Mouse (Mus musculus) macrophage (primary cell): ENCODE results near the gene Pard6a. TPM values are rescaled to one million over a fixed set of nuclear protein-coding genes. Genes with fewer than 3 reads are reported as not detected.

Experiments
- H3K27ac ChIP-seq: fragments of 350-480 bp; formaldehyde crosslinking; 2 replicates; pipeline ENCODE4 v1.9.0; 2021
- H3K36me3 ChIP-seq: fragments of 350-480 bp; formaldehyde crosslinking; 2 replicates; pipeline ENCODE4 v1.9.0; 2021; ENCODE audit errors: inconsistent target
- H3K4me3 ChIP-seq: fragments of 350-480 bp; formaldehyde crosslinking; 2 replicates; pipeline ENCODE4 v1.9.0; 2021; ENCODE audit errors: inconsistent target
- H3K79me2 ChIP-seq: fragments of 350-480 bp; formaldehyde crosslinking; 2 replicates; pipeline ENCODE4 v1.9.0; 2021; ENCODE audit errors: inconsistent target
- WGBS: methylation state at CpG from one replicate; pipeline ENCODE4 v1.1.7; 2026; ENCODE audit warnings: inconsistent platforms; ENCODE audit not compliant: missing documents; 5-methylcytosine and 5-hydroxymethylcytosine counted together
- polyA plus RNA-seq: library from polyadenylated mRNA; stranded (reverse); fragments of 250-400 nt; gene quantifications from 3 replicates; pipeline ENCODE4 v1.2.4, GENCODE M21; 2018; ENCODE audit warnings: inconsistent platforms
- total RNA-seq, 78 experiments: library from RNA; depleted of rRNA; stranded (reverse); fragments of 250-400 nt; gene quantifications; 1 replicate in 9 of 78; 2 replicates in 24 of 78; 3 replicates in 43 of 78; 4 replicates in 2 of 78; pipeline ENCODE4 v1.2.4; 2018; ENCODE audit warnings: inconsistent platforms in 56 of 78

Pard6a gene
- total RNA-seq (2018; cell fraction: chromatin; rRNA removed): 10 to 100 TPM in 4 of 26 experiments, 1 to 10 TPM in 15, under 1 TPM in 1, not detected in 6; 0.87 to 17.4 (median 3.9) TPM
- total RNA-seq (2018; cell fraction: cytosol; rRNA removed): 1 to 10 TPM; 1.8 to 9.4 (median 6.4) TPM
- 10 to 100 TPM in 8 of 26 experiments, 1 to 10 TPM in 17, not detected in 1; 1.1 to 24.7 (median 6.9) TPM for total RNA-seq (2018; cell fraction: nucleus; rRNA removed)
- polyA plus RNA-seq: 2.9 to 8.1 TPM (median 6.1 TPM) in 3 replicates

DNA sequence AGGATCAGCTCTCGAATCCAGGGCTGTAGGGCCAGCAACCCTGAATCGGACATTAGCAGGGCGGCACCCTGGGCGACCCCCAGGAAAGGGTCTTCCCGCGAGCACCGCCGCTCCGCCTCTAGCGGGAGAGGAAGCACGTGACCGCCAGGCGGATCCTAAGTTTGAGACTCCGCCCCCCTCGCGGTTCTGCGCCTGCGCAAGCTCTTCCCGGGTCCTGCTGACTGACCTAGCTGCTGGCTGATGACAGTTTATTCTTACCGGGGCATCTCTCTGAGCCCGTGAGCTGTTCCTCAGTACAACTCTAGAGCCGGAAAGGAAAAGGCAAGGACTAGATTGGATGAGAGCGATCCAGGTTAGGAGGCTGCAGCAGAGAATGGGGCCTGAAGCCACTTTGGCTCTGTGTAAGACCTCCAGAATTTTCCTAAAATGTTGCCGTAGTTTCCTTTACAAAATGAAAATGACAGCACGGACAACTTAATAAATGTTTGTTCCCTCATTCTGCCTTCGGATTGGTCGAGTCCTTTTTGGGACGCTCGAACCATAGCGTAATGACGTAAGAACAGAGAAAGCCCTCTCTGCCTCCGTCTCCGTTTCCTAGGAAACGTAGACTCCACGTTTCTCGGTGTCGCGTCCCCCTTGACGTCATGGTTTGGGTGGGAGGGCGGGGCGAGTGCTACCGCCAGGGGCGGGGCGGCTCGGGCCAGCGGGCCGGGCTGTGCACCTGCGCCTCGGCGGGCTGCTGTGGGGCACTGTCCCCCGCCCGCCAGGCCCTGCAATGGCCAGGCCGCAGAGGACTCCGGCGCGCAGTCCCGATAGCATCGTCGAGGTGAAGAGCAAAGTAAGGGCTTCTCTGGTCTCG lies at the start of gene Pard6a, which contains the start of gene Acd:
Gene Pard6a, plus strand, starts transcription at position 183 of the 859 bp plus-strand sequence.
Gene Acd, minus strand, starts transcription at position 137 of the 859 bp plus-strand sequence.
- Histone ChIP-seq H3K79me2 (peaks cover 6% of the 10 kb centered on the region; the same call in 1 of the 2 replicates), H3K4me3 (peak within 1 kb of the TSS; percentile 94), H3K27ac (peak within 1 kb of the TSS; percentile 88), H3K36me3 (peaks cover 12% of the 10 kb centered on the region; the same call in 1 of the 2 replicates)
- under 1% methylated on average over 59 of the region's 60 CpGs for WGBS

DNA sequence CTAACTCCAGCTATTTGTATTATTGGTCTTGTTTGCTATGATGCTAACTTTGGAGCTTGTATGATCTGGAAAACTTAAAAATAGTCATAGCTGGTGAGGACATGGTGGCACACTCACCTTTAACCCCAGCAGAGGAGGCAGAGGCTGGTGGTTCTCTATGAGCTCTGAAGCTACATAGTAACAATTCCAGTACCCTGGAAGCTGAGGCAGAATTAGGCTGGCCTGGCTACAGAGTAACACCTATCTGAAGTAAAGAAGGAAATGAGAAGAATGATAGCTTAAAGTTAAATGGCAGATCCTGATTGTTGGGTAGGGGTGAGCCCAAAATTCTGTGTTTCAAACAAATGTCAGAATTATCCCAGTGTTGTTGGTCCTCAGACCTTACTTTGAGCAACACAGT lies 43.3 kb upstream of the Pard6a start:
- Histone ChIP-seq H3K36me3 (no peaks in the 10 kb centered on the region; the same call in 1 of the 2 replicates), H3K4me3 (no peak overlapping the region), H3K79me2 (peaks cover 100% of the 10 kb centered on the region), H3K27ac (no peak overlapping the region)

GRCm38 (mm10) chr8:105661167-105661566 lies 39.8 kb upstream of the Pard6a start:
- peaks cover 75% of the 10 kb centered on the region for H3K79me2 ChIP-seq
- 56% methylated on average over 3 of the region's 3 CpGs for WGBS
- H3K4me3 ChIP-seq: no peak overlapping the region
- H3K27ac ChIP-seq: no peak overlapping the region
- peaks cover 29% of the 10 kb centered on the region for H3K36me3 ChIP-seq

- no peaks in the 10 kb centered on the region for H3K79me2 ChIP-seq
- 83% methylated on average over 1 of the region's 1 CpGs for WGBS
- no peak overlapping the region for H3K27ac ChIP-seq
- peaks cover 82% of the 10 kb centered on the region for H3K36me3 ChIP-seq
- H3K4me3 ChIP-seq: no peak overlapping the region
These were observed 23.1 kb upstream of the Pard6a start for GRCm38 (mm10) chr8:105677891-105678290.

GRCm38 (mm10) chr8:105685325-105685724 lies 15.6 kb upstream of the Pard6a start:
- H3K36me3 ChIP-seq: peaks cover 24% of the 10 kb centered on the region; the same call in 1 of the 2 replicates
- WGBS: 67% methylated on average over 7 of the region's 7 CpGs
- H3K27ac ChIP-seq: no peak overlapping the region
- no peaks in the 10 kb centered on the region for H3K79me2 ChIP-seq
- no peak overlapping the region for H3K4me3 ChIP-seq

DNA sequence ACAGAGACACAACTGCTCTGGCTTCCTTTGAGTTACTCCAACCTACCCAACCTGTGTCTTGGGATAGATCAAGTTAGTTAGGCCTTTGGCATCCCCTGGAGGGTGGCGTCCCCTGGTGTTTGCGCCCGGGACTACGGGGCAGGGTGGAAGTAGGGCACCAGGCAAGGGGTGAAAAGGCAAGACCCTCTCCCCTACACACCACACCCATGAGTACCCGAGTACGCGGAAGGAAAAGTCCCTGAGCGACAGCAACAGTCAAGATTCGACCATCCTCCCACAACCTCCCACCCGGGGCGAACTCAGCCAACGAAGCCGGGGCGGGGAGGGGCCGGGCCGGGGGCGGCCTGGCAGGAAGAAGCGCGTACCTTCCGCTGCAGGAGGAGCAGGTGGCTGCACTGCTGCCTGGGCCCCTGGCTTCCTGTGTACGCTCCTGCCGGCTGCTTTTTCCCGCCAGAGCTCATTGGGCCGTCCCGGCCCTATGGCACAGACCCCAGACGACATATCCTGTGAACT lies 15.1 kb upstream of the Pard6a start, which contains the start of gene Carmil2:
Gene Carmil2, plus strand, starts transcription at position 479 of the 513 bp plus-strand sequence.
- Histone ChIP-seq H3K27ac (no peak within 1 kb of the TSS), H3K79me2 (no peaks in the 10 kb centered on the region), H3K36me3 (peaks cover 20% of the 10 kb centered on the region; the same call in 1 of the 2 replicates), H3K4me3 (no peak within 1 kb of the TSS)
- WGBS: 13% methylated on average over 24 of the region's 26 CpGs

- H3K79me2 ChIP-seq: no peaks in the 10 kb centered on the region
- no peak overlapping the region for H3K4me3 ChIP-seq
- 56% methylated on average over 6 of the region's 6 CpGs for WGBS
- no peak overlapping the region for H3K27ac ChIP-seq
- peaks cover 14% of the 10 kb centered on the region; the same call in 1 of the 2 replicates for H3K36me3 ChIP-seq
These were observed 14.4 kb upstream of the Pard6a start for GRCm38 (mm10) chr8:105686551-105686950.

DNA sequence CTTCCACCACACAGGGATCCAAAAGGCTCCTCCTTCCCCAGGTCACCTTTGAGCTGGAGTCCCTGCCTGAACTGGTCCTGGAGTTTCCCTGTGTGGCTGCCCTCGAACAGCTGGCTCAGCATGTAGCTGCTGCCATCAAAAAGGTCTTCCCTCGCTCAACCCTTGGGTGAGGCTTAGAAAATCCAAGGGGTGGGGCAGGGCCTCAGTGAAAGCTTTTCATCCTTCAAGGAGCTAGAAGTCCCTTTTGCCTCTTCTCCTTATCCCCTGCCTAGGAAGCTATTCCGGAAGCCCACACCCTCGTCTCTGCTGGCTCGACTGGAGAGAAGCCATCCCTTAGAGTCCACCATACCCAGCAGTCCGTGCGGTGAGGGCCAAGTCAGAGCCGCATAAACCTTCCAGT lies 13.4 kb upstream of the Pard6a start:
- Histone ChIP-seq H3K36me3 (peaks cover 6% of the 10 kb centered on the region; the same call in 1 of the 2 replicates), H3K27ac (no peak overlapping the region)
- 93% methylated on average over 8 of the region's 8 CpGs for WGBS

GRCm38 (mm10) chr8:105688242-105688752 lies 12.7 kb upstream of the Pard6a start:
- Histone ChIP-seq H3K27ac (no peak overlapping the region), H3K79me2 (no peaks in the 10 kb centered on the region), H3K4me3 (no peak overlapping the region), H3K36me3 (no peaks in the 10 kb centered on the region)
- 90% methylated on average over 14 of the region's 14 CpGs for WGBS

More for the DNA sequence above, 13.4 kb upstream of the Pard6a start:
- Histone ChIP-seq H3K79me2 (no peaks in the 10 kb centered on the region), H3K4me3 (no peak overlapping the region)

GRCm38 (mm10) chr8:105689256-105689982 lies 11.5 kb upstream of the Pard6a start:
- no peak overlapping the region for H3K27ac ChIP-seq
- H3K4me3 ChIP-seq: no peak overlapping the region
- WGBS: 92% methylated on average over 32 of the region's 35 CpGs
- H3K36me3 ChIP-seq: no peaks in the 10 kb centered on the region
- no peaks in the 10 kb centered on the region for H3K79me2 ChIP-seq

DNA sequence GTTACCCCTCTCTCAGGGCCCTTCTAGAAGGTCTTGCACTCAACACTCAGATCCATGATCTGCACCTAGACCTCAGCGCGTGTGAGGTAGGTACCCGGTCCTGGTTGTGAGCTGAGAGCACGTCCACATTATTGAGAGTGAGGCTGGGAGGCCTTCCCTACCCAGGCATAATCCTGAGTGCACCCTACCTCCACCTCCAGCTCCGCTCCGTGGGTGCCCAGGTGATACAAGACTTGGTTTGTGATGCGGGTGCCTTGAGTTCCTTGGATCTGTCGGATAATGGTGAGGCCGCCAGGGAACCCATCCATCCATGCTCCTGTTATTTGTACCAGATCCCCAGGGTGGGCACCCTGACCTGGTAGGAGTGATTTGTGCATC lies 11.0 kb upstream of the Pard6a start:
- H3K36me3 ChIP-seq: no peaks in the 10 kb centered on the region
- no peak overlapping the region for H3K27ac ChIP-seq
- 95% methylated on average over 9 of the region's 9 CpGs for WGBS
- H3K79me2 ChIP-seq: no peaks in the 10 kb centered on the region
- H3K4me3 ChIP-seq: no peak overlapping the region

DNA sequence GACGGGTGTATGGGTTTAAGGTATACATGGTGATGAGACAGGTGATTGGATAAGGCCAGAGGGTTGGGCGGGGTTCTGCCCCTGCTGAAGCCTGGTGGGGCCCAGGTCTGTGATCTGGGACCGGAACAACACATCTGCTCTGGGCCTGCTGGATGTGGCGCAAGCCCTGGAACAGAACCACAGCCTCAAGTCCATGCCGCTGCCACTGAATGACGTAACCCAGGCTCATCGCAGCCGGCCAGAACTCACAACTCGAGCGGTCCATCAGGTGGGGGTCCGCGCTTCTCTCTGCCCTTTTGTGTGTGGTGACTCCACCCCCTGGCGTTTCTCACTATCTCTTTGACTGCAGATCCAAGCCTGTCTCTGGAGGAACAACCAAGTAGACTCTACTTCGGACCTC lies 10.0 kb upstream of the Pard6a start:
- Histone ChIP-seq H3K79me2 (no peaks in the 10 kb centered on the region), H3K4me3 (no peak overlapping the region), H3K27ac (no peak overlapping the region), H3K36me3 (no peaks in the 10 kb centered on the region)
- 78% methylated on average over 14 of the region's 14 CpGs for WGBS

GRCm38 (mm10) chr8:105692449-105693182 lies 8.3 kb upstream of the Pard6a start:
- 89% methylated on average over 11 of the region's 11 CpGs for WGBS
- Histone ChIP-seq H3K4me3 (no peak overlapping the region), H3K27ac (no peak overlapping the region), H3K79me2 (no peaks in the 10 kb centered on the region), H3K36me3 (no peaks in the 10 kb centered on the region; the same call in 1 of the 2 replicates)
